Mouse (Mus musculus) liver, postnatal 0 days (tissue): Measurements from ENCODE around the gene Mgmt.

Experiments used
- CTCF ChIP-seq: sonication (generic); IDR thresholded peaks from 2 replicates; pipeline ENCODE4 v1.5.1; 2016; ENCODE audit warnings: antibody characterized with exemption, low read depth
- EP300 ChIP-seq: IDR thresholded peaks from 2 replicates; pipeline ENCODE4 v1.6.1; 2016; ENCODE audit warnings: antibody characterized with exemption, low read depth, mild to moderate bottlenecking

GRCm38 (mm10) chr7:137172278-137172677 lies 277.9 kb downstream of the Mgmt start:
- TF ChIP-seq CTCF (no peak), EP300 (no peak)
